Mouse (Mus musculus) urinary bladder, adult 18-20 months (tissue): ENCODE data around the gene Abcd4.

Source experiments
- DNase-seq, 2 experiments: peaks; one replicate each; pipeline ENCODE4 v3.0.0; 2022; ENCODE audit warnings: low spot score in 2 of 2, mixed read lengths in 2 of 2

Gene Abcd4

GRCm38 (mm10) chr12:84616977-84617630 is at the start of gene Abcd4:
TSS of gene Abcd4 (minus strand) at chr12:84617413.
- peak; percentile 89 to 94 for DNase-seq

- DNase-seq = peak in 1 of 2 experiments; percentile 43
These were observed 36.7 kb upstream of the Abcd4 start for GRCm38 (mm10) chr12:84653912-84654311.

DNA sequence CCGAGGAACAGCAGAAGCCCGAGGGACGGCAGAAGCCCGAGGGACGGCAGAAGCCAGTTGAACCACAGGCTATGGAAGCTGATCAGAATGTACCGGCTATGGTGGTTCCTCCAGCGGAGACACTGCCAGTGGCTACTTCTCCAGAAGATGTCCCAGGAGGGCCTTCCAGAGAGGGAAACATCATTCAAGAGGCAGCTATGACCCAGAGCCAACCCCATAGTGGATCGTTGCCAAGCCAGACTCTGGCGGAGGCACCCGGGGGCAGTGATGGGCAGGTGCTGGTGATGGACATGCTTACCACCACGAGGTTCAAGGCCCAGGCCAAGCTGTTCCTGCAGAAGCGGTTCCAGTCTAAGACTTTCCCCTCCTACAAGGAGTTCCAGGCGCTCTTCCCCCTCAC is 33.0 kb upstream of the Abcd4 start:
- no peak for DNase-seq

- no peak for DNase-seq
These were observed 23.4 kb upstream of the Abcd4 start, which contains the start of gene Vrtn for GRCm38 (mm10) chr12:84640654-84641053. TSS of gene Vrtn (plus strand) at chr12:84641019.

DNA sequence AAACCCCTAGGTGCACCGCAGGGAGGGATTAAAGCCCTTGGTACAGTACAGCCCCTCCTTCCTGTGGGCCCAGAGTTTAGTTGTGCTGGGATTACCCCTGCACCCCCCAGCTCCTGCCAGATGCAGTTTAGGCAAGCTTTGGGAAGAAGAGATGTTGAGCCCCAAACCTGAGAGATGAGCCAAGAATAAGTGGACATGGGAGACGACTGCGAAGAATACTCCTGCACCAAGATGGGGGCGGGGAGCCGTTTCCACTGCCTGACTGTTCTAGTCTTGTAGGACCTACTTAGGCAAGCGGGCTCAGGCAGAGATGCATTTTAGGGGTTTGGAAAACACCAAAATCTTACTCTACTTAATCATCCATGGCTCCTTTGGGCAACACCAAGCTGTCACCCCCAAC is 23.0 kb upstream of the Abcd4 start:
- DNase-seq = no peak

GRCm38 (mm10) chr12:84631867-84632266 is 14.7 kb upstream of the Abcd4 start:
- peak in 1 of 2 experiments; percentile 56 for DNase-seq

DNA sequence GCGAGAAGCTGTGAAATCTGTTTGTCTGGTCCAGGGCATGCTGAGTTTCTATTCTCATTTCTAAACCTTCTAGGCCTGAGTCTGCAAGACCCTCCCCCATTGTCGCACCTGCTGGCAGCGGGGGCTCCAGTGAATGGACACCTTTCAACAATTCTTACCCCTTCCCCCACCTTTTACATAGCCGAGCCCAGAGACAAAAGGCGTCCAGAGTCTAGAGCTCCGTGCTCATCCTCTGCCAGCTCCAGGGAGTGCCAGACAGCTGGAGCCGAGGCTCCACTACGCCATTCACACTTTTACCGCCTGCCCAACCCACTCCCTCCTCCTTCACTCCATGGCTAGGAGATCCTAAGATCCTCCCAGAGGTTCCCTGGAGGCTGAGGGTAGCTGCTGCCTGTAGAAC is 7.9 kb upstream of the Abcd4 start:
- DNase-seq = no peak

DNA sequence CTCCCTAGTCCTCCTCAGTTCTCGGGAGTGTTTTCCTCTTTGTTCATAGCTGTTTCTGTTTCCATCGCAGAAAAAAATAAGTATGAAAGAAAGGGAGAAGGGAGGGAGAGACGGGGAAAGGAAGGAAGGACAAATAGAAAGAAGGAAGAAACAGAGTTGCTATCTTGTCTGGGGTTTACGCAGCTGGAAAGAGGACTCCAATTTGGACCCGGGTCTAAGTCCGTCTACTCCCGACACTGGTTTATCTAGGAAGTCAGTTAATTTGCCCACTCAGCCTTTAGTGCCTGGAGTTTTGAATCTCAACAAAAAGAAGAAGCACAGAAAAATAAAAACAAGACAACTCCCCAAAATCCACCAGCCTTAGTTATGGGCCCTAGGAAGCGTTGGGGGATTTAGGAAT is 7.4 kb upstream of the Abcd4 start:
- no peak for DNase-seq

DNA sequence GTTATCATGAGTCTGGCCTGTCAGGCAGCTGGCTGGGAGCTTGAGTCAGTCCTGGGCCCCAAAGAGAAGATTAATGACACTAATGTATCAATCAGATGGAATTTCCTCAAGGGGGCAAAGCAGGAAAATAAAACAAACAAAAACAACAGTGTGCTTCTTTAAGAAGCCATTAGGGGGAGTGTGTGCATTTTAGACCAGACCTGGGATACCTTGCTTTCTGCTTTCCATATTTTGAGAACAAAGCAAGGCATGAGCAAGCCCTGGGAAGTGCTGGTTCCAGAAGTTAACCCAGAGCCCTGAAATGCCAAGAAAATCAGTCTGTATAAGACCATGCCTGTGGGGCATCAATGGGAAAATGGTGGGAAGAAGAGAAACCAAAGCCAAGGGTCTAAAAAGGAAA is 3.8 kb upstream of the Abcd4 start:
- no peak for DNase-seq

DNA sequence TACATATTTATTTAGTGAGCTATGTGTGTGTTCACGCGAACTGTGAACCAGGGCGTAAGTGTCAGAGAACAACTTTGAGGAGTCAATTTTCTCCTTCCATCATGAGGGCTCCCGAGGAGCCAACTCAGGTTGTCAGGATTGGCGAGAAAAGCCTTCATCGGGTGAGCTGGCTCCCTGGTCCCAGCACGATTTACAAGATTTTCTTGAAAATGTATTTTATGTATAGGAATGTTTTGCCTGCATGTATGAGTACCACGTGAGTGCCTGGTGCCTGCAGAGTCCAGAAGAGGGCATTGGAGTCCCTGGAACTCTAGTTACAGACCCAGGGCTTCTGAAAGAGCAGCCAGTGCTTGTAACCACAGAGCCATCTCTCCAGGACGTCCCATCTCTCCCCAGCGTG is 450 bp upstream of the Abcd4 start:
- DNase-seq = peak in 1 of 2 experiments; percentile 16

DNA sequence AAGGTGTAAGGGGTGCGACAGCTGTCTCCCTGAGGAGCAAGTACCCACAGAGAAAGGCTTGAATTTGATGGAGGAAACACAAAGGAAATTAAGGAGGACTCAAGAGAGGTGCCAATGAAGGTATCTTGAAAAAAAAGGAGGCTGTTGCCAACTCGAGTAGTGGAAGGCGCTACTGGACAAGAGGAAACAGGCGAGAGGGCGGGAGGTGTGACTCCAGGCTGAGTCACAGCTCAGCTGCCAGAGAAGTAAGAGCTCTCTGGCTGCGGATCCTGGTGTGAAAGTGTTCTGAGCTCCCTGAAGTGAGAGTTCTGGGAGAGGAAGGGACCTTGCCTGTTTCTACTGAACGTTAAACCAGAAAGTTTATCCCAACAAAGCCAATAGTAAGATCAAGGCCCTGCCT is 2.7 kb downstream of the Abcd4 start:
- peak in 1 of 2 experiments; percentile 58 for DNase-seq

- DNase-seq = no peak
These were observed 3.2 kb downstream of the Abcd4 start for GRCm38 (mm10) chr12:84614001-84614400.

- no peak for DNase-seq
These were observed 4.7 kb downstream of the Abcd4 start for GRCm38 (mm10) chr12:84612518-84612917.

DNA sequence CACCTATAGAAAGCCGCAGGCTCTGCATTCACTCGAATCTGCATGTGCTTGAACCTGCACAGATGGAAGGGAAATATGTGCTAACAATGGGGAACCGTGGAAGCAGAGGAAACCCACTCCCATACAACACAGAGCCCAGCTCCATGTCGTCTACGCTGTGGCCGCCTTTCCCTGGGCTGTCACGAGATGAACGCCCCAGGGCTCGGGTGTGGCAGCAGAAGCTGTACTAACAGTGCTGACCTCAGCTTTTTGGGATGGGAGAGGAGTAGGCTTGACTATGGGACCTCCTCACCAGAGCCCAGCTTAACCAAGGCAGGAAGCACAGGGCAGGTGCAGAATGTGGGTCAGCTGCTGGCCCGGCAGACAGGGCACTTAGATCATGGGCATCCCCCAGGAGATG is 5.5 kb downstream of the Abcd4 start:
- no peak for DNase-seq

- no peak for DNase-seq
These were observed 11.4 kb downstream of the Abcd4 start for GRCm38 (mm10) chr12:84605860-84606259.

DNA sequence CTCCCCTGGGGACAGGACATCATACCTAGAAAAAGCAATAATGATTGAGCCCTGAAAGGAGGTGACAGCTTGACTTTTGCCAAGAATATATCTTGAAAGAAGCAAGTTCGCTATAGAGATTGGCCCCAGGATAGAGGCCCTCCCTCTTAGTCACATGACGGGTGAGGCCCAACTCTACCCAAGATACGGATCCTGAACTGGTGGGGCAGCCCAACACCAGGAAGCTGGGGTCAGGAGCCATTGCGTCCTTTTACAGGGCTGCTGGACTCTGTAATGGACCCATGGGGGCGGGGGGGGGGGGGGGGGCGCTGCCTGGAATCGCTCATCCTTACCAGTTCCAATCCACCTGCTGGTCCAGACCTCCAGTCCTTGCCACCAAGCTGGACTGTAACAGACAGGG is 13.2 kb downstream of the Abcd4 start:
- DNase-seq = no peak

- no peak for DNase-seq
These were observed 18.9 kb downstream of the Abcd4 start for GRCm38 (mm10) chr12:84598324-84598723.

- peak; percentile 76 to 96 for DNase-seq
These were observed 27.1 kb downstream of the Abcd4 start for GRCm38 (mm10) chr12:84589825-84590761.

GRCm38 (mm10) chr12:84581285-84581684 is 35.9 kb downstream of the Abcd4 start:
- DNase-seq = no peak

- DNase-seq = no peak
These were observed 38.8 kb downstream of the Abcd4 start for GRCm38 (mm10) chr12:84578440-84578770.

- DNase-seq = no peak
These were observed 39.3 kb downstream of the Abcd4 start for GRCm38 (mm10) chr12:84577768-84578439.

DNA sequence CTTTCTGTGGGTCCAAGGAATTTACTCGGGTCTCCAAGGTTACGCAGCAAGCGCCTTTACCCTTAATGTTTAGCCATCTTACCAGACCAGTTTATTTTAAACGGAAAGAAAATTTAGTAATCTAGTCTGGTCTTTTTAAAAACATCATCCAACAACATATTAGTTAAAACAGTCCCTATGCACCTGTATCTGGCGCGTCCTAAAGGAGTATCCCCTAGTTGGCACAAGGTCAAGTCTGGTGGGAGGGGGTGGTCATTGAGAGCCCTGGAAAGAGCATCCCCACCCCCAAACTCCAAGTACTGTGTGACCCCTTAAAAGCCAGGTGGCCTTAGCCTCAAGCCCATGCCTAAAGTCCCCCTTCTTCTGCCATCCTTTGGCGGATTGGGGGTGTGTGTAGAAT is 44.1 kb downstream of the Abcd4 start:
- DNase-seq = no peak

GRCm38 (mm10) chr12:84572341-84572720 is 44.9 kb downstream of the Abcd4 start:
- no peak for DNase-seq
